Mouse (Mus musculus) 3T3-L1 (cell line): ENCODE measurements around the gene Prkcg.

ENCODE experiments used
- DNase-seq: peaks from one replicate; pipeline ENCODE4 v3.0.0-alpha.2; 2015; ENCODE audit warnings: low read depth, low spot score

Prkcg gene

DNA sequence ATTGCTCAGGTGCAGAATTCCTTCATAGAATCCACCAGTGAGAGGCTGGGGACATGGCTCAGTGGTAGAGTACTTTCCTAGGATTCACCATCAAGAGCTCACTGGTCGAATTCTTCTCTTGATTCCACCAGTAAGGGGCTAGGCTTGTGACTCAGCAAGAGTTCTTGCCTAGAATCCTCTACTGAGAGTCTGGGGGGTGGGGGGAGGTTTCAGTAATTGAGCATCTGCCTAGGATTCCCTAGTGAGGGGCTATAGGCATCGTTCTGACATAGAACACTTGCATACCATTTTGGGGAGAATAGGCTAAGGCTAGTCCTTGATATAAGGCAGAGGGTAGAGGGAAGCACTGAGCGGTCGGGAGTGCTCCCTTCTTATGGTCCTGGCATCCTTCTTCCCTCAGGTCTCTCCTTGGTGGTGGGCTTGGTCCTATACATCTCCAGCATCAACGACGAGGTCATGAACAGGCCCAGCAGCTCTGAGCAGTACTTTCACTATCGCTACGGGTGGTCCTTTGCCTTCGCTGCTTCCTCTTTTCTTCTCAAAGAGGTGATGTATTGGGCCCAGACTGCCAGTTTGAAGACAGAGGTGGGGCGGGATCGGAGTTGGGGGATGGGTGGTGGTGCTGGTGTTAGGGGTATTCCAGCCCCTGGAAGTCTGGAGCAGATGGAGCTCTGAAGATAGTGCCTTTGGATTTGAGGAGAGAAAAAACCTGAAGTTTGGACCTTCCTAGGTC lies 76.7 kb downstream of the Prkcg start:
- no peak for DNase-seq

GRCm38 (mm10) chr7:3366705-3367516 lies 77.9 kb downstream of the Prkcg start:
- DNase-seq = no peak

DNA sequence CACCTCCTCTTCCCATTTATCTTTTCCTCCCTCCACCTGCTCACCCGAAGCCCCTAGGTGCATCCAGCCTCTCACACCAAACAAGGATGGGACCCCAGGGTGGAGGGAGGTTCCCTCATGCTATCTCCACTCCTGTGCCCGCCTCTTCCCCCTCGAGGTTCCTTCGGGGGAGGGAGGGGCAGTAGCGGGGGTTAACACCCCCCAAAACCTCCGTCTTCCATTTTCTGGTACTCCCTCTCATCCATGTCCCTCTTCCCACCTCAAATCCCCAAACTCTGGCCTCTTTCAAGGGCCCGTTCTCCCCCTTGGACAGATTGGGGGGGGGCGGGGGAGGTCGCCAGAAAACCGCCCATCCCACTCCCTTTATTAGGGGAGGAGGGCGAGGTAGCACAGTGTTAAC lies 78.6 kb downstream of the Prkcg start:
- DNase-seq = no peak

DNA sequence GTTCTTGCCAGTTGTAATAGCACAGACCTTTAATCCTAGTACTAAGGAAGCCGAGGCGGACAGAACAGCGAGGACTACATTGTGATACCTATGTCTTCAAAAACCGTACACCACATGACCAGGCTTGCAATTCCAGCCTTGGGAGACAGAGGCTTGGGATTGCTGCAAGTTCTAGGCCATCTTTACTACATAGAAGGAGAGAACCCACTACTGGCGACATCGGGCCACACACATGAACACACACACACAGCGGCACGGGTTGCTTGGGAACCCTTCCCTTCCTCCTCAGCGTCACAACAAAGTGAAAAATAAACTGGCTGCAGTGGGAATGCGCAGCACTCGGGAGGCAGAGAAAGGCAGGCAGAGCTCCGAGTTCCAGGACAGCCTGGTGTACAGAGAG lies 79.3 kb downstream of the Prkcg start:
- DNase-seq = no peak

DNA sequence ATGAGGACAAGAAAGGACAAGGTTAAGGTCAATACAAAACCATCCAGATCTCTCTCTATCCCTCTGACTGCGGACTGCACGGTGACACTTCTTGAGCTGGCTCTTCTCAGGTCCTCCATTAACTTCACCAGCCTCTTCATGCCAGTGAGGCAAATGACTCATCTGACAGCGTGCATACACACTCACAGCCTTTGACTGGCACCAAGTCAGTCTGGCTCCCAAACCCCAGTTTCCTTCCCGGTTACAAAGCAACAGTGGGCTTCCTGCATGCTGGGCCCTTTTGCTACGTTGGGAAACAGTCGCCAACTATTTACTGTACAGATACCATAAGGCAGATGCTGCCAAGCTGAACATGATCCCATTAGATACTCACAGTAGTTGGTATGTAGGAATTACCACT lies 80.2 kb downstream of the Prkcg start:
- peak; percentile 20 for DNase-seq

DNA sequence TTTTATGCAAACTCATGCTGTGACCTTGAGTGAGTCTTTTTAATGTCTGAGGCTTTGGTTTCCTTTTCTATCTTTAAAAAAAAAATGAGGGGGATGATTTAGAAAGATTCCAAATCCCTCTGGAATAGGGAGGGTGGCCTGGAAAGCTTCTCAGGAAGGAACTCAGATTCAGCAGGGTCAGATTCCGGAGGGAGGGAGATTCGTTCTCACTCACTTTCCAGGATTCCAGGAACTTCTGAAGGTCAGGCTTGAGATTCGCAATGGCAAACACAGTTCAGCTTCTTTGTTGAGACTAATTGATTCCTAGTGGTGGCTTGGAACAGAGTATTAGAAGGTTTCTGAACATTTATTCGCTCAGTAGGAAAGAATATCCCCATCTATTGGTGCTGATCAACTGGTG lies 81.4 kb downstream of the Prkcg start:
- no peak for DNase-seq

GRCm38 (mm10) chr7:3372376-3372775 lies 83.4 kb downstream of the Prkcg start:
- DNase-seq = no peak

GRCm38 (mm10) chr7:3373754-3374153 lies 84.8 kb downstream of the Prkcg start:
- DNase-seq = no peak

DNA sequence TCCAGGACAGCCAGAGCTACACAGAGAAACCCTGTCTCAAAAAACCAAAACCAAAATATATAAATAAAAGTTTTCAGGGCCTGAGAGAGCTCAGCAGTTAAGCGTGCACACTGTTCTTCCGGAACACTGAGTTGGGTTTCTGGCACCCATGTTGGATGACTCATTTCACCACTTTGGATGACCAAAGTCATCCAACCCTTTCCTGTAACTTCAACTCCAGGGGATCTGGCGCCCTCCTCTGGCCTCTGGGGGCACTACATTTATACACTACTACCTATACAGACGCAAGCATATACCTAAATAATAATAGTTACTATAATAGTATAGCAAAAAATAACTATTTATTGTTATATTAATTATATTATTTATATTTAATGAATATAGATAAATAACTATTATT lies 87.9 kb downstream of the Prkcg start:
- peak; percentile 79 for DNase-seq
